Comparison of ENCODE assay signal across 20 mouse cellular contexts in the genomic region with DNA sequence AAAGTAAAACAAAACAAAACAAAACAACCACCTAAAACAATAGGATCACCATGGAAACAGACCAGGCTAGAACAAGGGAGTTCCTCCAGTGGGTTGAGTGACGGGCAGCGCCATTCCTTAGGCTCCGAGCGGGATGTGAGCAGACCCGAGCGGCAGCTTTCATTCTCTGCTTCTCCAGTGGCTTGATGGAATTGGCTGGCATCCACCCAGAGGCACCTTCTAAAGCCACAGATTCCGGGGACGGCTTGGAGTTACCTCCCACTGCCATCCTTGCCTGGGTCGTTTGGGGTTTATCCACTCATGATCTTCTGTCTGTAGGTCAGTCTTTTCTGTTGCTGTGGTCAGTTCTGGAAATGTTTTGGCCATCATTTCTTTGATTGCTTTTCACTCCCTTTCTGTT. TPM values are rescaled to one million over a fixed set of nuclear protein-coding genes. Genes with fewer than 3 reads are reported as not detected.
DNase-seq lines count a peak whose midpoint lies in the region; ATAC-seq lines count a peak whose summit lies in the region.
"Had no signal": no experiment of that assay in that cellular context is flagged by ENCODE, and none has a peak within 500 bp of the region (broad histone marks: within the 10 kb centered on the region; RNA-seq: fewer than 3 reads in every experiment).

No protein-coding gene starts in this region.

- H3K4me2 ChIP-seq in heart, embryonic 16.5 days (ENCODE audit: low read depth, low read length), result no peak overlapping the region
- H3K4me2 ChIP-seq in heart, embryonic 11.5 days, result no peak overlapping the region
- H3K4me2 ChIP-seq in kidney, embryonic 16.5 days (replicated peaks; ENCODE audit: low read depth, low read length), result no peak overlapping the region
- H3K4me2 ChIP-seq in forebrain, embryonic 14.5 days (ENCODE audit: low read length), result no peak overlapping the region
- H3K4me2 ChIP-seq: forebrain, embryonic 12.5 days; hindbrain, embryonic 13.5 days had no signal

- peak; percentile 40 to 44 for DNase-seq in cerebellum, postnatal 10 days
- no peak for DNase-seq in cerebellum, postnatal 4 days (ENCODE audit: low spot score in 2 of 2)
- DNase-seq in kidney, postnatal 25 days, result peak; percentile 52 to 63
- peak; percentile 25 for DNase-seq in induced T-regulatory cell, adult 2 months (ENCODE audit: low read depth)
- DNase-seq in forebrain, embryonic 14.5 days (ENCODE audit: low spot score), result no peak
- DNase-seq: adrenal gland, postnatal 14 days; cerebellum, adult 11-12 months; gastrocnemius, postnatal 10 days; left cerebral cortex, postnatal 4 days; liver; thymus, postnatal 14 days had no signal

- 69% methylated on average over 9 of the region's 9 CpGs for WGBS in heart, embryonic 16.5 days
- WGBS in heart, embryonic 11.5 days (ENCODE audit: insufficient replicate concordance), result 81% methylated on average over 9 of the region's 9 CpGs
- WGBS in kidney, embryonic 16.5 days, result 82% methylated on average over 9 of the region's 9 CpGs
- WGBS in forebrain, embryonic 14.5 days, result 59% methylated on average over 9 of the region's 9 CpGs

- peaks cover 41% of the 10 kb centered on the region for H3K4me1 ChIP-seq in heart, embryonic 16.5 days (ENCODE audit: control insufficient read depth, insufficient read depth, low read length)
- peaks cover 58% of the 10 kb centered on the region for H3K4me1 ChIP-seq in heart, embryonic 11.5 days (ENCODE audit: control insufficient read depth, insufficient read depth, low read length)
- H3K4me1 ChIP-seq in kidney, embryonic 16.5 days (ENCODE audit: insufficient read depth, low read length), result peaks cover 46% of the 10 kb centered on the region
- peaks cover 10% of the 10 kb centered on the region; the same call in 1 of the 2 replicates for H3K4me1 ChIP-seq in forebrain, embryonic 14.5 days (ENCODE audit: control insufficient read depth, insufficient read depth, low read length)

- H3K9ac ChIP-seq in heart, embryonic 16.5 days (ENCODE audit: low read length), result no peak overlapping the region
- H3K9ac ChIP-seq in heart, embryonic 11.5 days (ENCODE audit: low read depth, low read length), result no peak overlapping the region
- H3K9ac ChIP-seq in kidney, embryonic 16.5 days (replicated peaks; ENCODE audit: low read length), result no peak overlapping the region
- no peak overlapping the region for H3K9ac ChIP-seq in forebrain, embryonic 14.5 days (ENCODE audit: low read length)
- H3K9ac ChIP-seq: forebrain, embryonic 12.5 days; hindbrain, embryonic 13.5 days had no signal

- H3K9me3 ChIP-seq in heart, embryonic 16.5 days (replicated peaks; ENCODE audit: control insufficient read depth, low read length), result no peaks in the 10 kb centered on the region
- H3K9me3 ChIP-seq in heart, embryonic 11.5 days (replicated peaks; ENCODE audit: control insufficient read depth, low read length), result no peaks in the 10 kb centered on the region
- no peaks in the 10 kb centered on the region for H3K9me3 ChIP-seq in kidney, embryonic 16.5 days (ENCODE audit: low read length)
- H3K9me3 ChIP-seq in forebrain, embryonic 14.5 days (replicated peaks; ENCODE audit: control insufficient read depth, low read length), result no peaks in the 10 kb centered on the region
- H3K9me3 ChIP-seq: forebrain, embryonic 12.5 days; G1E; hindbrain, embryonic 13.5 days had no signal

- no peaks in the 10 kb centered on the region for H3K27me3 ChIP-seq in heart, embryonic 16.5 days (ENCODE audit: control insufficient read depth, insufficient read depth, low read length)
- H3K27me3 ChIP-seq in heart, embryonic 11.5 days (ENCODE audit: control insufficient read depth, insufficient read depth, low read length), result no peaks in the 10 kb centered on the region
- H3K27me3 ChIP-seq in kidney, embryonic 16.5 days (ENCODE audit: insufficient read depth, low read length), result no peaks in the 10 kb centered on the region
- no peaks in the 10 kb centered on the region for H3K27me3 ChIP-seq in forebrain, embryonic 14.5 days (replicated peaks; ENCODE audit: control insufficient read depth, insufficient read depth, low read length)
- H3K27me3 ChIP-seq: forebrain, embryonic 12.5 days; hindbrain, embryonic 13.5 days had no signal

- no peak for ATAC-seq in heart, embryonic 16.5 days (replicated peaks; ENCODE audit: extremely low read depth, insufficient read depth, low FRiP score)
- ATAC-seq in heart, embryonic 11.5 days (replicated peaks; ENCODE audit: insufficient number of reproducible peaks, low FRiP score, low TSS enrichment), result no peak
- ATAC-seq in kidney, embryonic 16.5 days (ENCODE audit: low FRiP score, low TSS enrichment), result no peak
- ATAC-seq in forebrain, embryonic 14.5 days, result no peak
- ATAC-seq: CD4-positive, CD25-positive, alpha-beta regulatory T cell, adult 4 months; lung, postnatal 0 days; midbrain, embryonic 16.5 days had no signal

- H3K36me3 ChIP-seq in heart, embryonic 16.5 days (ENCODE audit: control insufficient read depth, insufficient read depth), result no peaks in the 10 kb centered on the region; the same call in 1 of the 2 replicates
- no peaks in the 10 kb centered on the region for H3K36me3 ChIP-seq in heart, embryonic 11.5 days (ENCODE audit: control insufficient read depth, insufficient read depth, low read length)
- peaks cover 3% of the 10 kb centered on the region; the same call in 1 of the 2 replicates for H3K36me3 ChIP-seq in kidney, embryonic 16.5 days (ENCODE audit: insufficient read depth, low read length)
- peaks cover 4% of the 10 kb centered on the region; the same call in 1 of the 2 replicates for H3K36me3 ChIP-seq in forebrain, embryonic 14.5 days (ENCODE audit: control insufficient read depth, insufficient read depth, low read length)

- 0 out of 2 replicates have a peak overlapping the region, but pooled peaks have one; percentile 45 for H3K27ac ChIP-seq in heart, embryonic 16.5 days (ENCODE audit: low read length)
- H3K27ac ChIP-seq in heart, embryonic 11.5 days (ENCODE audit: low read depth, low read length), result no peak overlapping the region
- no peak overlapping the region for H3K27ac ChIP-seq in kidney, embryonic 16.5 days (ENCODE audit: low read length)
- no peak overlapping the region for H3K27ac ChIP-seq in forebrain, embryonic 14.5 days (ENCODE audit: low read depth, low read length)
- H3K27ac ChIP-seq: forebrain, embryonic 12.5 days; hindbrain, embryonic 13.5 days had no signal

- no peak overlapping the region for H3K4me3 ChIP-seq in heart, embryonic 16.5 days (ENCODE audit: low read length)
- no peak overlapping the region for H3K4me3 ChIP-seq in heart, embryonic 11.5 days (ENCODE audit: low read depth, low read length)
- no peak overlapping the region for H3K4me3 ChIP-seq in kidney, embryonic 16.5 days (ENCODE audit: low read length)
- H3K4me3 ChIP-seq in forebrain, embryonic 14.5 days (ENCODE audit: low read depth, low read length), result no peak overlapping the region
- H3K4me3 ChIP-seq: forebrain, embryonic 12.5 days; hindbrain, embryonic 13.5 days had no signal

RNA-seq across cellular contexts. Expression of gene Foxk1, which starts 19.6 kb away (rescaled TPM):
- polyA plus RNA-seq in heart, embryonic 16.5 days (2015; fragmentation: Nextera tagmentation; extraction: Ambion mirVana), result 2.5 and 4.7 TPM in 2 replicates
- polyA plus RNA-seq in heart, embryonic 11.5 days (2014; fragmentation: Nextera tagmentation; extraction: Ambion mirVana), result 3.0 and 3.8 TPM in 2 replicates
- polyA plus RNA-seq in kidney, embryonic 16.5 days (2015; fragmentation: Nextera tagmentation; extraction: Ambion mirVana), result 3.6 and 4.4 TPM in 2 replicates
- 1.8 and 2.8 TPM in 2 replicates for polyA plus RNA-seq in forebrain, embryonic 14.5 days (2014; fragmentation: Nextera tagmentation; extraction: Ambion mirVana)

RNA-seq across cellular contexts. Expression of gene Ap5z1, which starts 42.8 kb away (rescaled TPM):
- polyA plus RNA-seq in heart, embryonic 16.5 days (2015; fragmentation: Nextera tagmentation; extraction: Ambion mirVana), result 8.8 TPM in 2 replicates
- polyA plus RNA-seq in heart, embryonic 11.5 days (2014; fragmentation: Nextera tagmentation; extraction: Ambion mirVana), result 6.4 and 8.1 TPM in 2 replicates
- polyA plus RNA-seq in kidney, embryonic 16.5 days (2015; fragmentation: Nextera tagmentation; extraction: Ambion mirVana), result 13.2 and 13.8 TPM in 2 replicates
- polyA plus RNA-seq in forebrain, embryonic 14.5 days (2014; fragmentation: Nextera tagmentation; extraction: Ambion mirVana), result 9.4 and 14.3 TPM in 2 replicates

Comparison
In these comparisons a context has a peak if more than half of its experiments do, and no peak if none do; other contexts are left out.
1. DNase-seq: peak in cerebellum, postnatal 10 days (2 of 2), kidney, postnatal 25 days (2 of 2) and induced T-regulatory cell, adult 2 months (single experiment); none in cerebellum, postnatal 4 days (0 of 2) and forebrain, embryonic 14.5 days (single experiment).